Mouse (Mus musculus) midbrain, embryonic 14.5 days (tissue): ENCODE measurements around the gene Fry. TPM values are rescaled to one million over a fixed set of nuclear protein-coding genes. Genes with fewer than 3 reads are reported as not detected.

ENCODE experiments used
- ATAC-seq: fragments of 200-750 bp; cut with Nextera tagmentation; 2 replicates; pipeline ENCODE4 v1.8.0; 2017; ENCODE audit warnings: moderate number of reproducible peaks, moderate library complexity; ENCODE audit not compliant: low FRiP score, low TSS enrichment
- DNase-seq: peaks from one replicate; pipeline ENCODE4 v3.0.0-alpha.2; 2015
- H3K27ac ChIP-seq: fragments of 300-500 bp; sonication (generic); replicated peaks from 2 replicates; pipeline ENCODE4 v1.5.1; 2014; ENCODE audit warnings: mild to moderate bottlenecking, low read depth, low read length, moderate library complexity
- H3K27me3 ChIP-seq: fragments of 300-500 bp; sonication (generic); 2 replicates; pipeline ENCODE4 v1.6.1; 2014; ENCODE audit warnings: low read length, control low read depth, mixed read lengths; ENCODE audit not compliant: control insufficient read depth, insufficient read depth
- H3K36me3 ChIP-seq: fragments of 300-500 bp; sonication (generic); 2 replicates; pipeline ENCODE4 v1.6.1; 2014; ENCODE audit warnings: low read length, control low read depth; ENCODE audit not compliant: control insufficient read depth, insufficient read depth
- H3K4me1 ChIP-seq: fragments of 300-500 bp; sonication (generic); 2 replicates; pipeline ENCODE4 v1.6.1; 2014; ENCODE audit warnings: mild to moderate bottlenecking, antibody characterized with exemption, low read length, control low read depth; ENCODE audit not compliant: control insufficient read depth, insufficient read depth
- H3K4me2 ChIP-seq: fragments of 300-500 bp; sonication (generic); 2 replicates; pipeline ENCODE4 v1.6.1; 2014; ENCODE audit warnings: mild to moderate bottlenecking, low read length, moderate library complexity
- H3K4me3 ChIP-seq: fragments of 300-500 bp; sonication (generic); replicated peaks from 2 replicates; pipeline ENCODE4 v1.5.1; 2014; ENCODE audit warnings: low read depth, low read length
- H3K9ac ChIP-seq: fragments of 300-500 bp; sonication (generic); replicated peaks from 2 replicates; pipeline ENCODE4 v1.6.1; 2014; ENCODE audit warnings: mild to moderate bottlenecking, low read length, moderate library complexity
- H3K9me3 ChIP-seq: fragments of 300-500 bp; sonication (generic); 2 replicates; pipeline ENCODE4 v1.6.1; 2016; ENCODE audit warnings: low read length, control low read depth, mixed read lengths; ENCODE audit not compliant: control insufficient read depth
- WGBS: fragments of 180-500 bp; shearing (Covaris S2); extraction: QIAGEN DNeasy Blood & Tissue Kit; methylation state at CpG from one replicate; pipeline ENCODE4 v1.1.7; 2014; 5-methylcytosine and 5-hydroxymethylcytosine counted together
- polyA plus RNA-seq: library from polyadenylated mRNA; unstranded; fragments of >200 nt; fragmentation: Nextera tagmentation; extraction: Ambion mirVana; gene quantifications from 2 replicates; pipeline ENCODE4 v1.2.1, GENCODE M21; 2014

Gene Fry
- polyA plus RNA-seq, 1 experiment from 2014 or later: 68.5 TPM

DNA sequence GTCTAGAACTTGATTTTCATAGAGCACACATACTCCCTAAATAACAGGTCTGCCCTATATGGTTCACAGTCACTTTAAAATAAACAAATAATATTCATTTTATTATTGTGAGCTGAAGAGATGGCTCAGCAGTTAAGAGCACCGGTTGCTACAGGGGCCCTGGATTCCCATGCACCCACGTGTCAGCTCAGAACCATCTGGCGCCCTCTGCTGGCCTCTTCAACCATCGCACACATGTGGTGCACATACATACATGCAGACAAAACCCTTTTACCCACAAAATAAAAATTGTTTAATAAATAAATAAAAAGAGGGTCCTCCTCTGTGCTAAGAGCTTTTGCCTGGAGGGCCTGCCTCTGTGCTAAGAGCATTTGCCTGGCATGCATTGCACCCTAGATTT, 335.0 kb downstream of the Fry start:
- no peaks in the 10 kb centered on the region for H3K4me1 ChIP-seq
- 83% methylated on average over 4 of the region's 4 CpGs for WGBS
- no peak overlapping the region for H3K9ac ChIP-seq
- H3K36me3 ChIP-seq: peaks cover 80% of the 10 kb centered on the region
- H3K4me3 ChIP-seq: no peak overlapping the region
- ATAC-seq (no peak), DNase-seq (no peak)
- H3K27me3 ChIP-seq: no peaks in the 10 kb centered on the region
- H3K9me3 ChIP-seq: no peaks in the 10 kb centered on the region
- no peak overlapping the region for H3K4me2 ChIP-seq
- no peak overlapping the region for H3K27ac ChIP-seq

- Histone ChIP-seq H3K27me3 (no peaks in the 10 kb centered on the region), H3K27ac (no peak overlapping the region), H3K9me3 (0 out of 2 replicates have a peak, but pooled peaks cover 4% of the 10 kb centered on the region), H3K36me3 (peaks cover 69% of the 10 kb centered on the region), H3K4me3 (no peak overlapping the region), H3K4me2 (no peak overlapping the region), H3K9ac (no peak overlapping the region), H3K4me1 (no peaks in the 10 kb centered on the region)
- no peak for ATAC-seq
- WGBS: 88% methylated on average over 17 of the region's 17 CpGs
- no peak for DNase-seq
Observed at GRCm38 (mm10) chr5:150457165-150457903, 338.9 kb downstream of the Fry start.

- H3K9me3 ChIP-seq: 0 out of 2 replicates have a peak, but pooled peaks cover 4% of the 10 kb centered on the region
- no peak overlapping the region for H3K4me2 ChIP-seq
- H3K27ac ChIP-seq: no peak overlapping the region
- H3K9ac ChIP-seq: no peak overlapping the region
- WGBS: 64% methylated on average over 17 of the region's 17 CpGs
- H3K36me3 ChIP-seq: peaks cover 61% of the 10 kb centered on the region
- no peak overlapping the region for H3K4me3 ChIP-seq
- H3K27me3 ChIP-seq: no peaks in the 10 kb centered on the region
- no peaks in the 10 kb centered on the region for H3K4me1 ChIP-seq
- DNase-seq: peak; percentile 67
- ATAC-seq: peak; percentile 46; the same call in 1 of the 2 replicates
Observed at GRCm38 (mm10) chr5:150457904-150458739, 339.7 kb downstream of the Fry start.

- Histone ChIP-seq H3K27me3 (no peaks in the 10 kb centered on the region), H3K4me2 (no peak overlapping the region), H3K4me1 (no peaks in the 10 kb centered on the region), H3K4me3 (no peak overlapping the region), H3K9ac (no peak overlapping the region), H3K27ac (no peak overlapping the region), H3K36me3 (peaks cover 51% of the 10 kb centered on the region), H3K9me3 (0 out of 2 replicates have a peak, but pooled peaks cover 4% of the 10 kb centered on the region)
- DNase-seq (no peak), ATAC-seq (no peak)
- 79% methylated on average over 4 of the region's 4 CpGs for WGBS
Observed at GRCm38 (mm10) chr5:150459801-150460200, 341.4 kb downstream of the Fry start.

- H3K27me3 ChIP-seq: no peaks in the 10 kb centered on the region
- H3K4me3 ChIP-seq: no peak overlapping the region
- 69% methylated on average over 3 of the region's 3 CpGs for whole genome bisulfite sequencing
- no peak overlapping the region for H3K27ac ChIP-seq
- DNase-seq (no peak), ATAC-seq (no peak)
- no peaks in the 10 kb centered on the region for H3K4me1 ChIP-seq
- peaks cover 28% of the 10 kb centered on the region for H3K36me3 ChIP-seq
- H3K4me2 ChIP-seq: no peak overlapping the region
- H3K9me3 ChIP-seq: 0 out of 2 replicates have a peak, but pooled peaks cover 3% of the 10 kb centered on the region
- H3K9ac ChIP-seq: no peak overlapping the region
Observed at GRCm38 (mm10) chr5:150464721-150465120, 346.3 kb downstream of the Fry start.

DNA sequence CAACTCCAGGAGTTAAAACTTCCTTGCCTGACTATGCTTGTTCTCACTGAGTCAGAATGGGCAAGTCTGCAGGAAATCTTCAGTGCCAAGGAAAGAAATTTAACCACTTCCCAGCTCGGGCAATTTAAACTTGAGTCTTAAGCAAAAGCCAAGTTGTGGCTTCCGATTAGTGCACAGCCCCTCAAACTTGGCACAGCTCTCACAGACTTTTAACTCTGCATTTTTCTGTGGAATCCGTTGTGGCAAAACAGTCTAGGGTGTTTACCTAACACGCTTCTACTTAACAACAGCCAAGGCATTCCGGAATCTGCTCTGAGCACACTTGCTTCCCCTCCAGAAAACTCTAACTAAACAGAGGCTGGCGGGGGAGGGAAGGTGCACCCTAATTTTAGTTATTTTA, 346.8 kb downstream of the Fry start:
- H3K36me3 ChIP-seq: peaks cover 26% of the 10 kb centered on the region
- no peak overlapping the region for H3K9ac ChIP-seq
- 89% methylated on average over 6 of the region's 6 CpGs for WGBS
- no peak overlapping the region for H3K4me3 ChIP-seq
- no peaks in the 10 kb centered on the region for H3K9me3 ChIP-seq
- H3K27me3 ChIP-seq: no peaks in the 10 kb centered on the region
- no peaks in the 10 kb centered on the region for H3K4me1 ChIP-seq
- ATAC-seq (no peak), DNase-seq (no peak)
- H3K4me2 ChIP-seq: no peak overlapping the region
- H3K27ac ChIP-seq: no peak overlapping the region

DNA sequence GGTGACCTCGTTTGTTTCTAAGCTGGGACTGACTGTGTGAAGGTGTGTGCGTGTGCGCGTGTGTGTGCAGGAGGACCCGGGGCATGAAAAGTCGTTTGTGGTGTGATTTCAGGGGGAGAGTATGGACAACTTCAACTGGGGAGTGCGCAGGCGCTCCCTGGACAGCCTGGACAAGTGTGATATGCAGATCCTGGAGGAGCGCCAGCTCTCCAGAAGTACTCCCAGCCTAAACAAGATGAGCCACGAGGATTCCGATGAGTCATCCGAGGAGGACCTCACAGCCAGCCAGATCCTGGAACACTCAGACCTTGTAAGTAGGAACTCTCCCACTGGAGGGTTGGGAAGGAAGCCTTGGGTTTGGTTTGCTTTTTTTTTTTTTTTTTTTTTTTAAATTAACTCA, 347.7 kb downstream of the Fry start:
- no peaks in the 10 kb centered on the region for H3K9me3 ChIP-seq
- H3K4me2 ChIP-seq: no peak overlapping the region
- H3K9ac ChIP-seq: no peak overlapping the region
- ATAC-seq (no peak), DNase-seq (peak; percentile 21)
- no peaks in the 10 kb centered on the region for H3K4me1 ChIP-seq
- H3K27ac ChIP-seq: no peak overlapping the region
- H3K27me3 ChIP-seq: no peaks in the 10 kb centered on the region
- 87% methylated on average over 12 of the region's 12 CpGs for WGBS
- no peak overlapping the region for H3K4me3 ChIP-seq
- H3K36me3 ChIP-seq: peaks cover 21% of the 10 kb centered on the region

- no peak overlapping the region for H3K9ac ChIP-seq
- no peaks in the 10 kb centered on the region for H3K27me3 ChIP-seq
- no peak overlapping the region for H3K4me3 ChIP-seq
- H3K36me3 ChIP-seq: peaks cover 41% of the 10 kb centered on the region
- no peaks in the 10 kb centered on the region for H3K9me3 ChIP-seq
- no peak overlapping the region for H3K27ac ChIP-seq
- 78% methylated on average over 6 of the region's 6 CpGs for WGBS
- ATAC-seq: no peak
- DNase-seq: no peak
- no peaks in the 10 kb centered on the region for H3K4me1 ChIP-seq
- H3K4me2 ChIP-seq: no peak overlapping the region
Observed at GRCm38 (mm10) chr5:150468431-150468830, 350.0 kb downstream of the Fry start.
